Mouse (Mus musculus) embryo, embryonic 11.5 days (tissue): ENCODE data around the gene Irak1.

Experiments used
- DNase-seq: peaks from one replicate; pipeline ENCODE4 v3.0.0-alpha.2; 2012; ENCODE audit warnings: low read depth, low spot score

Irak1 gene

GRCm38 (mm10) chrX:73966248-73967176 is 57.2 kb downstream of the Irak1 start, which contains the start of gene Hcfc1:
Gene Hcfc1 (minus strand): TSS chrX:73966357.
- DNase-seq = peak; percentile 67

GRCm38 (mm10) chrX:73965307-73965706 is 58.4 kb downstream of the Irak1 start:
- no peak for DNase-seq

- no peak for DNase-seq
Measured at GRCm38 (mm10) chrX:73964363-73964762, 59.4 kb downstream of the Irak1 start.
